Mouse (Mus musculus) ovary, postnatal 14 days (tissue): Measurements from ENCODE around the gene Pde6h.

Source experiments
- DNase-seq: peaks from one replicate; pipeline ENCODE4 v3.0.0; 2022; ENCODE audit warnings: low spot score

Gene Pde6h

DNA sequence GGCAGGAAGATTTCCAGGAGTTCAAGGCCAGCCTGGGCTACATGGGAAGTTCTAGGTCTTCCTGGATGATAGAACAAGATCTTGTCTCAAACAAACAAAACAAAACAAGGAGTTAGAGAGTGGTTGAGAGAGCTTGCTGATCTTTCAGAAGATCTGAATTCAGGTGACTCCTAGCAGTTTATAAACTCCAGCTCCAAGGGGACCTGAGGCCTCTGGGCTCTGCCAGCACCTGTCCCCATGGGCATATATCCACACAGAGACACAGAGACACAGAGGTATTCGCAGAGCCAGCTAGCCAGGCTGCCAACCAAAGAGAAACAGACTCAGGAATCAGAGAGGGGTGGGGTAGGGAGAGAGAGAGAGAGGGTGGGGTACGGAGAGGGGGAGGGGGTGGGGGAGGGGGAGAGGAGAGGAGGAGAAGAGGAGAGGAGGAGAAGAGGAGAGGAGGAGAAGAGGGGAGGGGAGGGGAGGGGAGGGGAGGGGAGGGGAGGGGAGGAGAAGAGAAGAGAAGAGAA lies 10.8 kb upstream of the Pde6h start:
- DNase-seq: no peak

GRCm38 (mm10) chr6:136913384-136914126 lies 10.1 kb upstream of the Pde6h start:
- no peak for DNase-seq

DNA sequence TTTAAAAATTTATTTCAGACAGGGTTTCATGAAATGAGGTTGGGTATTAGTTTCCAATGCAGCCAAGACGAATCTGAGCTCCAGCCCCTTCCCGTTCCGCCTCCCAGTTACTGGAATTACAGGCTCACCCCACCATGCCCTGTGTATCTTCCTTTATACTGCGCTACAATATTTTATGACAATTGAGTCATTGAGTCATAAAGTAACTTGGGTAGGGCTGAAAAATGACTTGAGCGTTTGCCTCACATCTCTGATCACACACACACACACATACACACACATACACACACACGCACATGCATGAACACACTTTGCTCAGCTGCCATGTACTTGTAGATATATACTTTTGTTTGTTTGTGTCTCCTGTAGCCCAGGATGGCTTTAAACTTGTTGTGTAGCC lies 9.4 kb upstream of the Pde6h start:
- DNase-seq: no peak

- DNase-seq: no peak
Measured at GRCm38 (mm10) chr6:136915721-136916395, 7.8 kb upstream of the Pde6h start.

DNA sequence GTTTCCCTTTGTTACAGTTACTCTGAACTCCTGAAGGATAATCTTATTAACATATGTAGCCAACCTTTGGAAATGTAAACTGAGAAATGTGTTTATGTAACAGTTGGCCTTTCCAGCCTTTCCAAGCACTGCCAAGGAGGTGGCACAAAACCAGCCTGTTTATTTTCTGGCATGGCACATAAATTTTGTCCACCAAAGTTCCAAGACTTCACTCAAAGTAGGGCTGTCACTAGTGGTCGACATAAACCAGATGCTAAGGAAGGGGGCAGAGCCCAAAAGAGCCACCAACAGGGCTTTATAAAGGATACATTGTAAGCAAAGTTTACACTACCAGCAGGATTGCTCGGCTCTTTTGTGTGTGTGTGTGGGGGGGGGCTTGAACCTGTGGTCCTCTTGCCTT lies 5.7 kb upstream of the Pde6h start:
- DNase-seq: no peak

GRCm38 (mm10) chr6:136920320-136921257 lies 3.0 kb upstream of the Pde6h start:
- DNase-seq: peak; percentile 80

- no peak for DNase-seq
Measured at GRCm38 (mm10) chr6:136921601-136922000, 2.0 kb upstream of the Pde6h start.

DNA sequence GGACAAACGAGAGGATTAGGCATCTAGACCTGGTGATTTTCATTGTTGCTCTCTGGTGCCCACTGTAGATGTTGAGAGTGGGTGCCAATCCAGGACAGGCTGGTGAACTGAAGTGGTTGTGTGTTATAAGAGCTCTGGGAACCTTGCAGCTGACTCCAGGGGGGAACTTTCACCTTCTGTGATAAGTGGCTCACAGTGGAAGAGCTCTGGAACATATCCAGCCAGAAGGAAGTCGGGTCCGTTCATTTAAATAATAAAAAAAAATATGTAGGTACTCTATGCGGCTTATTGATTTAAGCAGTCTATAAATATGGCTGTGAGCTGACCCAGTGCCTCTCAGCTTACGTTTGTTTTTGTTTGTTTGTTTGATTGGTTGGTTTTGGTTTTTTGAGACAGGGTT lies 1.6 kb upstream of the Pde6h start, which contains the start of gene Erp27:
Gene Erp27 (minus strand): TSS at position 101 of the 400 bp plus-strand sequence.
- no peak for DNase-seq

- no peak for DNase-seq
Measured at GRCm38 (mm10) chr6:136922871-136923270, 761 bp upstream of the Pde6h start.

- DNase-seq: no peak
Measured at GRCm38 (mm10) chr6:136925049-136925448, 1.4 kb downstream of the Pde6h start.

DNA sequence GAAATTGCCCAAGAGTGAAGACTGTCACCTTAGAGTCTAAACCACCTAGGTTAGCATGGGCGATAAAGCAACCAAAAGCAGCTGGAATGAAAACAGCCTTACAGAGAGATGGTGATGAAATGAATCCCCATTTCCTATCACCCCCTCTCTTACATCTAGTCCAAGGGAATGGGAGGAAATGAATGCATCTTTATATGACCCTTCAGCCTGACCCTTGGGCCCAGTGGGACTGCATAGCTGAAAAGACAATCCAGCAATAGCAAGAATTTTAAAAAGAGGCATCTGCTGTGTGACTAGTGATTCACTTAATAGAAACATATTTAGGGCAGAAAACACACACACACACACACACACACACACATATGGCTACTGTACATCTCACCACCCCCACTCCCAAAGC lies 4.0 kb downstream of the Pde6h start:
- DNase-seq: no peak

GRCm38 (mm10) chr6:136930677-136931076 lies 7.0 kb downstream of the Pde6h start:
- DNase-seq: no peak

DNA sequence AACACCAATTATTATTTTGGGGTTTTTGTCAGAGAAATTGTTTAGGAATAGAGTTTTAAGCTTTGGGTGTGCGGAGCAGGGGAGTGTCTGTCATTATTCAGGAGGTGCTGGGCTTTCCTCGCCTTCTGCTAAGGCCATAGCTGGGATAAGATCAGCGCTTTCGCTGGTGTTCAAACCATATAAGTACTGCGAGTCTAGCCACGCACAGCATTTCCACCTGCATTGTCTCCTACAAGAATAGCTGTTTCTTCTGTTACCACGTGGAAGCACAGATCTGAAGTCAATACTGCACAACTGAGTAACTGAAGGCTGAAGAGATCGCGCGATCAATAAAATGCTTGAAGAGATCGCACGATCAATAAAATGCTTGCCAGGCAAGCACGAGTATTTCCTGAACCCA lies 7.6 kb downstream of the Pde6h start:
- DNase-seq: no peak

DNA sequence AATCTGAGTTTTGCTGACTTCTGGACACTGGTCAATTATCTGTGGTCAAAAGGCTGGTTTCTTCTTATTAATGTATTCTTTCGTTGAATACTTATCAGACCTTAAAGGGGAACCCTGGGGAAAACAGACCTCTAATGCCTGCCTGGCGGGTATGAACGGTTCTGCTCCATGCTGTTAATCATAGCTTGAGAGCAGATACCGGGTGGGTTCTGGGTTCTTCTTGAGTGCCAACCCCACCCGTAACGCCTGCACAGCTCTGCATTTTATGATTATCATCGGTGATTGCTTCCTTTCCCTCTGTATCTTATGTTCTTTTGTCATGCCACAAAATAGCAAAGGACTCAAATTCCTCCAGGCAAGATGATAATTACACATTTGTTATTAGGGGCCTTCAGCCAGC lies 10.4 kb downstream of the Pde6h start:
- no peak for DNase-seq

- DNase-seq: no peak
Measured at GRCm38 (mm10) chr6:136935233-136935632, 11.6 kb downstream of the Pde6h start.

- no peak for DNase-seq
Measured at GRCm38 (mm10) chr6:136936361-136936760, 12.7 kb downstream of the Pde6h start.

- DNase-seq: no peak
Measured at GRCm38 (mm10) chr6:136937117-136937516, 13.5 kb downstream of the Pde6h start.

DNA sequence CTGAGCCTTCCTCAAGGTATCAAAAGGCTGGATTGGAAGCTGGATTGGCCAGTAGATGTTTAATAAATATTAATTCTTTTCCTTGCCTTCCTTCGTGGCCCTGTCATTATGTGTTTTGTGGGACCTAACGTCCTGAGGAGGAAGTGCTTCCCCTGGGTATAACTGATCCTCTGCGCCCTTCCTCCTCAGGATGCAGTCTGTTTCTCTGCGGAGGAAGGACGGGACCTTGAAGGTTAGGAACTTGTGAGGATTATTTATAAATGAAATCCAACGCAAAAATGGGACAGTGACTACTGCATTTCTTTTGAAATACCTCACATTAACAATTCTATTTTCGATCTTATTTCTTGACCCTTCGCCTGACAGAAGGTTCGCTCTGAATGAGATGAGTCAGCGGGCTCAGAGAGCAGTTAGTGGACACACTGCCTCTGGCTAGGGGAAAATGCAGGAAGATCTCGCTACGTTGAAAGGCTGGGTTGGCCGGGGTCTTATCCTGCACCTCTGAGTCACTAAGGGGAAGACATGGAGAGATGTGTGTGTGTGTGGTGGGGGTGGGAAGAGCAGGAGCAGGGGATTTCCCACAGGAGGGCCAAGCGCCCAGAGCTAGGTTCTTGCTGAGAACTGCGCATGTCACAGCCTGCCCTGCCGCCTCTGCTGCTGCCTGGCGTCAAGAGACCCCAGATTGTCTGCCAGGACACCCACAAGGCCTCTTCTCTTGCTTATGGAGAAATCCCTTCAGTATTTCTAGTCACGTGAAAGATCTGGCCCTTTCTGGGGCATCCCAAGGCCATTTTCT lies 14.9 kb downstream of the Pde6h start:
- DNase-seq: no peak

- DNase-seq: no peak
Measured at GRCm38 (mm10) chr6:136939326-136940187, 15.9 kb downstream of the Pde6h start.

DNA sequence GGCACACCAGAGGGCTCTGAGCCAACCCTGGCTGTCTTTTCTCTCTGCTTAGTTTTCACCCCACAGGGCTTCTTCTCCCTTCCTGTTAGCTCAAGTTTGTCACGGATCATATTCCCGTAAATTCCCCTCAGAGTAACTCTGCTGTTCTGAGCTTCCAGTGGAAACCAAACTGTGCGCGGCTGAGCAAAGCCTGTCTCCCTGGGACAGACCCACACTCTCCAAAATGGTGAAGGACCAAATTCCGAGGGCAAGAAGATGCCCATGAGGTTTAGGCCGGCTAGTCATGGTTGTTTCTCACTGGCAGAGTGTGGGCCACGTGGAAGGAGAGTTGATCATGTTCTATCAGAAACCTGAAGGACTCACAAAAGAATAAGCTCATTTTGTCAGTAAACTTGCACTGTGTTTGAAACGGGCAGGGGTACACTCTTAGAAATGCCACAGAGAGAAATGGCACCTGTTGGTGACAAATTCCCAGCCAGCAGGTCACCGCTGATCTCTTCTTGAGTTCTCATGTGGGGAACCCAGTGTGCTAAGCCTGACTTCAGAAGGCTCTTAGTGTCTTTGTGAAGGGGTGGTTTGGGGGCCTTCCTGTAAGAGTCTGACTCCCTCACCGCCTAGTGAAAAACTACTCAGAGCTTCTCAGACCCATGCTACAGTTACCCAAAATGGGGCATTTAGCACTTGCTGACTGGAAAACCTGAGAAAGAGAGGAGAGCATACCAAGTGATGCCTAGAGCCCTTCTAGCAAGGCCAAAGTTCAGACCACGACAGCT lies 16.7 kb downstream of the Pde6h start:
- DNase-seq: no peak
